Mouse (Mus musculus): ENCODE measurements around the gene Elac2. TPM values are rescaled to one million over a fixed set of nuclear protein-coding genes. Genes with fewer than 3 reads are reported as not detected.

Elac2 gene
- polyA plus RNA-seq, 1 experiment from 2014 or later: 34.8 TPM

DNA sequence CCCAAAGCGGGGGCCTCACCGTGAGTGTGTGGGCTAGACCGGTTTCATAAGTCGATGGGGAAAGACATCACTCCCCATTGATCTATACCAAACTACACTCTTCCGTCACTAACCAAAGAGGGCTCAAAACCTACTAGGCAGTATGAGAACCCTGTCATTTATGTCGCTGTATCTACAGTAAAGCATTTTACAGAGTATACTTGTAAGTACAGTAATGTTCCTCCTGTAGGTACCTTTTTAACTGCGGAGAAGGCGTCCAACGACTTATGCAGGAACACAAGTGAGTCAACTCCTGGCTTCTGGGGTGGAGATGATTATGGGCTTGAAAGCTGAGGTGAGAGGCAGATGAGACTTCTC, 629 bp downstream of the Elac2 start:
- WGBS: 17% methylated on average over 9 of the region's 9 CpGs
- no peak overlapping the region for H3K27ac ChIP-seq

DNA sequence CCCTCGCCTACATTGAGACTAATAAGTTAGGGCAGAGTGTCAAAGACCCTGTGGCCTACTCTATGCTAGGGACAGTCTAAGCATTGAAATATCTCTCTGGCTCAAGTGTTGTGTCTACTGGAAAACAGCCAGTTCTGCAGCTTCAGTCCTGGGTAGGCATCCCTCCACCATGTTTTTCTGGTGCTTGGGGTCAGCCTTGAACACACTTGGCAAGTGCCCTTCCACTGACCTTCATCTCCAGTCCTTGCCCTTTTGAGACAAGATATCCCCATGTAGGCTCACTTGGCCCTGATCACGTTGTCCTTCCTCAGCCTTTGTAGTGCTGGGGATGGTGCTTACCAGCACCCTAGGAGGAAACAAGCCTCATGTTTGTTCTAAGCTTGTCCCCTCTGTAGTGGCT, 9.7 kb downstream of the Elac2 start:
- H3K36me3 ChIP-seq (replicated peaks): peaks cover 85% of the 10 kb centered on the region
- no peaks in the 10 kb centered on the region for H3K27me3 ChIP-seq
- no peak overlapping the region for H3K9ac ChIP-seq
- no peak overlapping the region for H3K4me3 ChIP-seq (replicated peaks)
- no peaks in the 10 kb centered on the region for H3K9me3 ChIP-seq
- H3K4me1 ChIP-seq: no peaks in the 10 kb centered on the region
- 94% methylated on average over 2 of the region's 2 CpGs for WGBS
- H3K27ac ChIP-seq: no peak overlapping the region
- no peak overlapping the region for H3K4me2 ChIP-seq
- ATAC-seq (ENCODE audit: low FRiP score): no peak

More for the DNA sequence above, 629 bp downstream of the Elac2 start:
- Histone ChIP-seq H3K4me1 (peaks cover 17% of the 10 kb centered on the region), H3K4me3 (replicated peaks) (peak overlapping the region; percentile 90), H3K36me3 (replicated peaks) (peaks cover 29% of the 10 kb centered on the region), H3K9me3 (no peaks in the 10 kb centered on the region), H3K4me2 (peak overlapping the region; percentile 84), H3K27me3 (no peaks in the 10 kb centered on the region), H3K9ac (peak overlapping the region; percentile 79)
- ATAC-seq (ENCODE audit: low FRiP score): no peak

DNA sequence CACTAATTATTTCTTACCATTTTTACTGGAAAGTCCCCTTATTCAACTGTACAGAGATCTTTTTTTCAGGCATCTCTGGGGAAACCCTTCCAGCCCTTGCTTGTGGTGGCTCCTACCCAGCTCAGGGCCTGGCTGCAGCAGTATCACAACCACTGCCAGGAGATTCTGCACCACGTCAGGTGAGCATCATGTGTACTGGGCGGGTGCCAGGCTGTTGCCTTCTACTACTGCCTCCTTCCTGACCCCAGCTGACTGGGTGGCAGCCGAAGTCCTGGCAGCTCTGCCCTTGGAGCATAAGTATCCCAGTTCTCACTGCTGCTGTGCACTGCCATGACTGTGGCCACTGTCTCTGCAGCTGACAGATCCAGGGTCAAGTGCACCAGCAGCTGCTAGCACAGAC, 19.6 kb downstream of the Elac2 start:
- H3K4me2 ChIP-seq: no peak overlapping the region
- H3K27ac ChIP-seq: no peak overlapping the region
- no peaks in the 10 kb centered on the region for H3K9me3 ChIP-seq
- no peaks in the 10 kb centered on the region for H3K4me1 ChIP-seq
- 93% methylated on average over 3 of the region's 3 CpGs for whole genome bisulfite sequencing
- no peak overlapping the region for H3K9ac ChIP-seq
- H3K27me3 ChIP-seq: no peaks in the 10 kb centered on the region
- H3K36me3 ChIP-seq (replicated peaks): peaks cover 92% of the 10 kb centered on the region
- H3K4me3 ChIP-seq (replicated peaks): no peak overlapping the region
- ATAC-seq (ENCODE audit: low FRiP score): no peak

DNA sequence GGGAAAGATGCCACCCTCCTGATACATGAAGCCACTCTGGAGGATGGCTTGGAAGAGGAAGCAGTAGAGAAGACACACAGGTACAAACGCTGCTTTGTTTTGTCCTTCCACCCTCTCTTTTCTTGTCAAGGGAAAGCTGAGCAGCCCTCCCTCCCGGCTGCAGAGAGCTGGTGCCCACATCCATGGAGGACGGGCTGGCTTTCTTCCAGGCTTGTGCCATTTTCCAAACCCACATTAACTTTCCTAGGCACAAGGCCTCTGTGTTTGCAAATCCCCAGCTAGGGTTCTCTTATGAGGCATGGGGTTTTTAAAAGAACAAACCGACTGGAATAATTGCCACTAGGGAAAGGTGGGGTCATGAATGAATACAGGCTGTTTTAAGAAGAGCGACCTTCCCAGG, 20.8 kb downstream of the Elac2 start:
- no peak overlapping the region for H3K9ac ChIP-seq
- no peaks in the 10 kb centered on the region for H3K27me3 ChIP-seq
- 67% methylated on average over 5 of the region's 5 CpGs for WGBS
- H3K4me1 ChIP-seq: no peaks in the 10 kb centered on the region
- H3K4me2 ChIP-seq: no peak overlapping the region
- no peak for ATAC-seq (ENCODE audit: low FRiP score)
- no peak overlapping the region for H3K4me3 ChIP-seq (replicated peaks)
- no peak overlapping the region for H3K27ac ChIP-seq
- no peaks in the 10 kb centered on the region for H3K9me3 ChIP-seq
- peaks cover 87% of the 10 kb centered on the region for H3K36me3 ChIP-seq (replicated peaks)

DNA sequence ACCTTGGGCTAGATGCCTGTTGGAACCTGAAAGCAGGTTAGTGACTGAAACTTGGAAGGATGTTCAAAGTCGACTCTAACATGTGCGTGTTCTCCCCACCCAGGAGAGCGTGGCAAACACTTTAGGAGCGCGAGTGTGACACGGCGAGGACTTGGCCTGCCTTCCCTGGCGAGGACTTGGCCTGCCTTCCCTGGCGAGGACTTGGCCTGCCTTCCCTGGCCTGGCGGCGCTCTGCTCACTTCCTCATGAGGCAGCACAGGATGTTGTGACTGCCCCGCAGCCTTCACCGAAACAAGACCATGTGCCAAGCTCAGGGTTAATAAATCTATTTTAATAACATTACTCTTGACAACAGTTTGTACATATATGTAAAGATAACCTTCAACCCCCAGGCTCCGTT, 22.9 kb downstream of the Elac2 start:
- Histone ChIP-seq H3K9me3 (no peaks in the 10 kb centered on the region), H3K36me3 (replicated peaks) (peaks cover 74% of the 10 kb centered on the region), H3K4me3 (replicated peaks) (no peak overlapping the region), H3K4me2 (no peak overlapping the region), H3K4me1 (no peaks in the 10 kb centered on the region), H3K9ac (no peak overlapping the region), H3K27me3 (no peaks in the 10 kb centered on the region), H3K27ac (no peak overlapping the region)
- WGBS: 93% methylated on average over 14 of the region's 14 CpGs
- no peak for ATAC-seq (ENCODE audit: low FRiP score)

DNA sequence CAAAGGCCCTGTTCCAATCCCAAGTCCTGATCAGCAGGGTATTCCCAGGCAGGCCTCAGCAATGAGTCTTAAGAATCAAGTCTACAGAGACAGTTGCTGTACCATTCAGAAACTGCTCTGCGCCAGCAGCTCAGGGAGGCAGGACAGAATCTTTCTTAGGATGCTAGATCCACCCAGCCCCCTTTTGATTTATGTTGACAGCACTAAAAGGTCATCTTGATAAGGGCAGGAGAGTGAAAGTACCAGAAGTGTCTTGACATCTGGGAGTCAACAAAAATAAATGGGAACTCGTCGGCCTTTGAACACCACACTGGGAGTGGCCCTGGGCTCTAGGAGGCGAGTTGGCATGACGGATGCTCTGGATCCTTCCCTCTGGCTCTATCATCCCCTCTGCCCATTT, 24.8 kb downstream of the Elac2 start:
- no peak overlapping the region for H3K4me3 ChIP-seq (replicated peaks)
- H3K27me3 ChIP-seq: no peaks in the 10 kb centered on the region
- H3K9ac ChIP-seq: no peak overlapping the region
- peaks cover 55% of the 10 kb centered on the region for H3K36me3 ChIP-seq (replicated peaks)
- no peak overlapping the region for H3K27ac ChIP-seq
- no peaks in the 10 kb centered on the region for H3K4me1 ChIP-seq
- no peak for ATAC-seq (ENCODE audit: low FRiP score)
- H3K4me2 ChIP-seq: no peak overlapping the region
- no peaks in the 10 kb centered on the region for H3K9me3 ChIP-seq
- 90% methylated on average over 5 of the region's 5 CpGs for WGBS

DNA sequence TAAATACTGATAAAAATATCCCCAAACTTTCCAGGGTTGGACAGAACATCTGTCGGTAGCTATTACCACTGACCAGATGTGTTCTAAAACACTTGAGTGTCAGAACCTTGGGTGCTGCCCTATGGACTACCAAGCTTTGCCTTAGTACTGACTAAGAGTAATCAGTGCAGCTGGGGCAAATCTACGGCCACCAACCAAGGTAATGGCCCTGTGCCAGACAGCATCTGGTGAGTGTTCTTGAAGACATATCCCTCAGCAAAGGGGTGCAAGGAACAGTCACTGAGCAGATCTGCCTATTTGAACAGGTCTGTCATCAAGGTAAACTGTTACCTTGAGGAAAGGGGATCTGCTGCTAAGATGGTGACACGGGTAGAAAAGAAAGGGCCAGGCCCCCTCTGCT, 26.0 kb downstream of the Elac2 start:
- no peaks in the 10 kb centered on the region for H3K4me1 ChIP-seq
- no peaks in the 10 kb centered on the region for H3K27me3 ChIP-seq
- 91% methylated on average over 3 of the region's 3 CpGs for WGBS
- no peaks in the 10 kb centered on the region for H3K9me3 ChIP-seq
- H3K27ac ChIP-seq: no peak overlapping the region
- peaks cover 43% of the 10 kb centered on the region for H3K36me3 ChIP-seq (replicated peaks)
- H3K9ac ChIP-seq: no peak overlapping the region
- H3K4me2 ChIP-seq: no peak overlapping the region
- H3K4me3 ChIP-seq (replicated peaks): no peak overlapping the region
- ATAC-seq (ENCODE audit: low FRiP score): no peak

DNA sequence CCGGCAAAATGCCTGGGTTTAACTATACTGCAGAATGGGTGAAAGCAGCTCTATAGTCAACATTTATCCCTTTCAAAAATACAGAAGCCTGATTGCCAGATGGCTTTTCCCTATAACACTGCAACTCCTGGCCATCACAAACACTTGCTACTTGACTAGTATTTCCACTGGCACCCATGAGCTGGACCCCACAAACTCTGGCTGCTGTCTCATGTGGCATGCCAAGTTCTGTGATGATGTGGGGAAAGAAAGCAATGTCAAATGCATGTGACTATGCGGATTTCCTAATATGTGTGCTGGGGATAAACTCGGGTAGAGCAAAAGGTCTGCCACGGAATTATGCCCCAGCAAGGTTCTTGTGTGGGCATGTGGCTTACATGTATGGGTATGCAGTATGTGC, 27.2 kb downstream of the Elac2 start:
- peaks cover 31% of the 10 kb centered on the region for H3K36me3 ChIP-seq (replicated peaks)
- H3K4me2 ChIP-seq: no peak overlapping the region
- ATAC-seq (ENCODE audit: low FRiP score): no peak
- H3K27ac ChIP-seq: no peak overlapping the region
- H3K9me3 ChIP-seq: no peaks in the 10 kb centered on the region
- H3K27me3 ChIP-seq: no peaks in the 10 kb centered on the region
- no peak overlapping the region for H3K4me3 ChIP-seq (replicated peaks)
- H3K4me1 ChIP-seq: no peaks in the 10 kb centered on the region
- H3K9ac ChIP-seq: no peak overlapping the region
- WGBS: 94% methylated on average over 4 of the region's 4 CpGs

DNA sequence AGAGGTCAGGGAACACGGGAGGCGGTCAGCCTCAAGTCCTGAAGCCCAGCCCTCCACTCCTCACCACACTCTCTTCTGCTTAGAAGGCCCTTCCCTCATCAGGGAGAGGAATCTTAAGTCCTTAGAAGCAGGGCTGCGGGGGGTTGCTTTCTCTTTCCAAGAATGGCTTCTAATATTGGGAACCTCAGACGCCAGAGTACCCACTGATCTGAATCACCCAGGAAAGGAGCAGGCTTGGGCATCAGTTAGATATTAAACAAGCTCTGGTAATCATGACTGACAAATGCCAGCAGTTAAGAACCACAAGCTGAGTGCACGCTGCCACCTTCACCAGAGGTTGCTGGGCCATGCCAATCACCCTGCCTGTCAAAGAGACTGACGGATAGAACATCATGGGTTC, 35.1 kb downstream of the Elac2 start:
- no peaks in the 10 kb centered on the region for H3K4me1 ChIP-seq
- no peak overlapping the region for H3K9ac ChIP-seq
- no peaks in the 10 kb centered on the region for H3K9me3 ChIP-seq
- 78% methylated on average over 6 of the region's 6 CpGs for WGBS
- ATAC-seq (ENCODE audit: low FRiP score): no peak
- no peak overlapping the region for H3K4me3 ChIP-seq (replicated peaks)
- H3K4me2 ChIP-seq: no peak overlapping the region
- H3K27ac ChIP-seq: no peak overlapping the region
- no peaks in the 10 kb centered on the region for H3K27me3 ChIP-seq
- H3K36me3 ChIP-seq (replicated peaks): no peaks in the 10 kb centered on the region

DNA sequence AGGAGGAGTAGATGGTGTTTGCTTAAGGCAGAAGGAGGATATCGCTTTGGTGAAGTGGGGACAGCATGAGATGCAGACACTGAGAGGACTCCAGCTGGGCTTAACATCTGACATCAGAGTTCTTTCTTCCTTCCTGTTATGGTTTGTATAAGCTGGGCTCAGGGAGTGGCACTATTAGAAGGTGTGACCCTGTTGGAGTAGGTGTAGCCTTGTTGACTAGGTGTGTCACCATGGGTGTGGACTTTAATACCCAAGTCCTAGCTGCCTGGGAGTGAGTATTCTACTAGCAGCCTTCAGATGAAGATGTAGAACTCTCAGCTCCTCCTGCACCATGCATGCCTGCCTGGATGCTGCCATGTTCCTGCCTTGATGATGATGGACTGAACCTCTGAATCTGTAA, 37.9 kb downstream of the Elac2 start:
- Histone ChIP-seq H3K9me3 (no peaks in the 10 kb centered on the region), H3K4me1 (no peaks in the 10 kb centered on the region), H3K27ac (no peak overlapping the region), H3K27me3 (no peaks in the 10 kb centered on the region), H3K9ac (no peak overlapping the region), H3K4me3 (replicated peaks) (no peak overlapping the region), H3K36me3 (replicated peaks) (no peaks in the 10 kb centered on the region), H3K4me2 (no peak overlapping the region)
- WGBS: 98% methylated on average over 1 of the region's 1 CpGs
- no peak for ATAC-seq (ENCODE audit: low FRiP score)

DNA sequence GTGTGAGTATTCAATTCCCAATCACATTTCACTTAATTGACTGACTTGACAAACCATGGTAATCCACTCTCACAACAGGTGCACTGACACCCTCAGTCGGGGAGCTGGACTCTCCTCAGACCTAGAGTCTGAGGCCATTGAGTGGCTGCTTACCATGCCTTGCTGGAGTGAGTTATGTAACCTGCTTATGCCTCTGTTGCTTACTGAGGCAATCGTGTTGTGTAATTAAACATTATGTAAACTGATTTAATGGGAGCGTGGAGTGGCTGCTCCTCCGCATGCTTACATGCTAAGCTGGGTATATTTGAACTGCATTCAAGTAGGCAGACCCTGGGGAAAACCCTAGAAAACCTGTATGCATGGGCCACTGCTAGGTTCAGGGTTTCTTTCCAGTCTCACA, 41.9 kb downstream of the Elac2 start:
- H3K4me3 ChIP-seq (replicated peaks): no peak overlapping the region
- H3K4me1 ChIP-seq: no peaks in the 10 kb centered on the region
- no peak overlapping the region for H3K9ac ChIP-seq
- 93% methylated on average over 4 of the region's 4 CpGs for WGBS
- H3K4me2 ChIP-seq: no peak overlapping the region
- no peaks in the 10 kb centered on the region for H3K9me3 ChIP-seq
- H3K27ac ChIP-seq: no peak overlapping the region
- no peaks in the 10 kb centered on the region for H3K27me3 ChIP-seq
- no peak for ATAC-seq (ENCODE audit: low FRiP score)
- peaks cover 5% of the 10 kb centered on the region for H3K36me3 ChIP-seq (replicated peaks)

DNA sequence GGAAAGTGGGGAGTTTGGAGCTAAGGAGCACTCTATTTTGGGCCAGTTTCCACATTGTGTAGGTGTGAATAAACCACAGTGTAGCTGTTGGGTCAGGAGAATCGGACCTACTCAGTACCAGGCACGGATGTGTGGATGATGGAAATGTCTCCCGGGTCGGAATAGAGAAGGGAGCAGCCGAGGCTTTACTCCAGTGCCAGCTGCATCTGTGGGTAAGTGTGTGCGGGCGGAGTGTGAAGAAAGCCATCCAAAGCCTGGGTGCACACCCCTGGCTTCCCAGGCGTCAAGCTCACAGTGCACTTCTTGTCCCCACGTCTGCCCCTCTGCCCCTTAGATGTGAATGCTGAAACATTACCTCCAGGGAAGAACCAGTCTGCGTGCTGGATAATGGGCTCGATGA, 43.9 kb downstream of the Elac2 start:
- H3K9ac ChIP-seq: no peak overlapping the region
- no peaks in the 10 kb centered on the region for H3K27me3 ChIP-seq
- no peak for ATAC-seq (ENCODE audit: low FRiP score)
- H3K4me2 ChIP-seq: no peak overlapping the region
- peaks cover 5% of the 10 kb centered on the region for H3K36me3 ChIP-seq (replicated peaks)
- no peak overlapping the region for H3K27ac ChIP-seq
- H3K4me1 ChIP-seq: no peaks in the 10 kb centered on the region
- no peaks in the 10 kb centered on the region for H3K9me3 ChIP-seq
- H3K4me3 ChIP-seq (replicated peaks): no peak overlapping the region
- 91% methylated on average over 11 of the region's 11 CpGs for WGBS

DNA sequence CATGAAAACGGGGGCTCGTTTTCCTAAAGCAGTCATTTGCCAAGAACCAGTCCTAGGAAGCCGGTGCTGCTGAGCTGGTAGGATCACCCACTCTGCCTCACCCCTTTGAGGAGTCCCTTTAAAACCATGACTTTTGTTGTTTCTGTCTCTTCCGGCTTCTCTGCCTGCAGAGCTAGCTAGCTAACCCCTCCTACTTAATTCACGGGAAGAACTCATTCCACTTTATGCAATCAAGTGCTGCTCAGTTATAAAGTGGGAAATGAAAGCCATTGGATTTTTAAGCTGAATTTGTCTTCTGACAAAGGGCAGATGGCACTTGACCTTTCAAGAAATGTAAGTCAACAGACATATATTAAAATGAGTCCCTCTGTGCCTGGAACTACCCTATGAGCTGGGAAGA, 49.2 kb downstream of the Elac2 start:
- ATAC-seq (ENCODE audit: low FRiP score): no peak
- no peaks in the 10 kb centered on the region for H3K27me3 ChIP-seq
- no peak overlapping the region for H3K4me2 ChIP-seq
- no peak overlapping the region for H3K4me3 ChIP-seq (replicated peaks)
- H3K9ac ChIP-seq: no peak overlapping the region
- H3K36me3 ChIP-seq (replicated peaks): 0 out of 2 replicates have a peak, but pooled peaks cover under 1% of the 10 kb centered on the region
- 83% methylated on average over 5 of the region's 5 CpGs for WGBS
- no peak overlapping the region for H3K27ac ChIP-seq
- no peaks in the 10 kb centered on the region for H3K4me1 ChIP-seq
- no peaks in the 10 kb centered on the region for H3K9me3 ChIP-seq

DNA sequence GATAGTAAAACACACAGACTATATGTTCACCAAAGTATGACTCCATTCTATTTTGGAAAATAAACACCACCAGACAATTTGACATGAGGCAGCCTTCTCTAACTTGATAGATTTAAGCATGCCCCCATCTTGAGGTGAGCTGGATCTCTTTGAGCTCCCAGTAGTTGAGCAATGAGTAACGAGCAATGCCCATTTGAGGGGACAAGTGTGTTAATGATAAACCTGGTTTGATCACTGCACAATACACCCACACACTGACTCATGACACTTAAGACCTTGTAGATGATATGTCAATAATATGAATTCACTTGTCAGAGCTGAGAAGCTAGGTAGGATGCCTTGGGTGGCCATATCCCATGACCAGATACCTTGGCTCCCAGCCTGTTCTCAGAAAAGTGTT, 51.4 kb downstream of the Elac2 start:
- ATAC-seq (ENCODE audit: low FRiP score): no peak
- Histone ChIP-seq H3K4me2 (no peak overlapping the region), H3K9me3 (no peaks in the 10 kb centered on the region), H3K4me3 (replicated peaks) (no peak overlapping the region), H3K27ac (no peak overlapping the region), H3K27me3 (no peaks in the 10 kb centered on the region), H3K4me1 (no peaks in the 10 kb centered on the region), H3K9ac (no peak overlapping the region), H3K36me3 (replicated peaks) (no peaks in the 10 kb centered on the region)
- WGBS: 90% methylated on average over 1 of the region's 1 CpGs
